Mouse (Mus musculus) Patski (cell line): ENCODE data around the gene Ovol1. TPM values are rescaled to one million over a fixed set of nuclear protein-coding genes. Genes with fewer than 3 reads are reported as not detected.
A peak's percentile ranks its signal among the peaks of the same experiment; 100 is the strongest.

Source experiments
- ATAC-seq: fragments of 100-300 bp; one replicate; pipeline ENCODE4 v1.8.0; 2021
- CTCF ChIA-PET: fragments of 350-600 bp; sonication (Branson Sonifier 250); formaldehyde crosslinking; loops from one replicate; lab custom pipeline; 2022; ENCODE audit warnings: inconsistent platforms; lab: Charles Lee
- POLR2A ChIA-PET: fragments of 350-600 bp; sonication (Branson Sonifier 250); formaldehyde crosslinking; loops from one replicate; lab custom pipeline; 2022; ENCODE audit warnings: antibody characterized with exemption, inconsistent platforms; lab: Charles Lee
- DNase-seq: peaks from one replicate; pipeline ENCODE4 v3.0.0-alpha.2; 2011; ENCODE audit warnings: low read depth, low spot score
- H3K27me3 ChIP-seq: fragments of 371-371 bp; one replicate; pipeline ENCODE4 v1.5.1; 2021
- CTCF ChIP-seq: fragments of 100-300 bp; IDR thresholded peaks from one replicate; pipeline ENCODE4 v1.5.1; 2021
- in situ Hi-C: fragments of 300-500 bp; cut with MboI; formaldehyde crosslinking; loops from 3 replicates; pipeline ENCODE4 v1.11.1; 2018; ENCODE audit warnings: low pct_unique_long_range_greater_than_20kb, mixed read lengths
- polyA plus RNA-seq: library from polyadenylated mRNA; unstranded; gene quantifications from one replicate; pipeline ENCODE4 v1.2.3, GENCODE M21; 2021

Gene Ovol1
- polyA plus RNA-seq, 1 experiment from 2014 or later = 0.08 TPM

- POLR2A ChIA-PET = interaction anchor here (1.5 kb wide), 1 partner anchor 14 kb away, joined by 4 read pairs; no protein-coding TSS in a partner anchor
- H3K27me3 ChIP-seq = peaks cover 2% of the 10 kb centered on the region
- ATAC-seq (no peak), DNase-seq (no peak)
- in situ Hi-C loops = loop anchor here (10.0 kb wide), 1 partner anchor 252 kb away; no protein-coding TSS in a partner anchor
- CTCF ChIA-PET = interaction anchor here (9.4 kb wide), 1 partner anchor 36 kb away, joined by 157 read pairs; the partner anchor contains the start of gene Ap5b1
- no peak for TF ChIP-seq CTCF
Measured at GRCm38 (mm10) chr19:5532520-5532919, 27.9 kb downstream of the Ovol1 start.

DNA sequence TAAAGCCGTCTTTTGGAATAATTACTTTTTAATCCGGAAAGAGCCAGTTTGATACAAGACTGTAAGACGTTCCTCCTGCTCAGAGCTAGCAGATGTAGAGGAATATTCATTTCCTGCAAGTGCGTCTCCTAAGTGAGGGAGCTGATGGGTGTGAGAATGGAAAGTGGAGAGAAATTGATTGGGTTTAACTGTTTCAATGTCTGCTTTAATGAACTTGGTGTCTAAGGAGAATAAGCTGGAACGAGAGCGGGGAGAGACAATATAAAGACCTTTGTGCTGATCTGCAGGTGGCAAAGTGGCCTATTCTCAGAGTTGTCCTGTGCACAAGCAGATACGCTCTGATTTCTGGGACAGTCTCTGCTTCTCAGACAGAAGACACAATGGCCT is 30.3 kb downstream of the Ovol1 start:
- CTCF ChIA-PET = interaction anchor here (0.7 to 9.4 kb wide), 12 partner anchors 9 to 73 kb away, joined by 3 to 157 read pairs (median 4); partner anchors contain the start of genes Ap5b1 and Mus81
- ATAC-seq = no peak
- POLR2A ChIA-PET = interaction anchor here (0.6 to 2.2 kb wide), 7 partner anchors 29 to 282 kb away, joined by 3 to 7 read pairs (median 3); partner anchors contain the start of gene Ovol1
- no peak for TF ChIP-seq CTCF
- H3K27me3 ChIP-seq = no peaks in the 10 kb centered on the region
- in situ Hi-C loops = loop anchor here (10.0 kb wide), 1 partner anchor 255 kb away; no protein-coding TSS in a partner anchor
- no peak for DNase-seq

DNA sequence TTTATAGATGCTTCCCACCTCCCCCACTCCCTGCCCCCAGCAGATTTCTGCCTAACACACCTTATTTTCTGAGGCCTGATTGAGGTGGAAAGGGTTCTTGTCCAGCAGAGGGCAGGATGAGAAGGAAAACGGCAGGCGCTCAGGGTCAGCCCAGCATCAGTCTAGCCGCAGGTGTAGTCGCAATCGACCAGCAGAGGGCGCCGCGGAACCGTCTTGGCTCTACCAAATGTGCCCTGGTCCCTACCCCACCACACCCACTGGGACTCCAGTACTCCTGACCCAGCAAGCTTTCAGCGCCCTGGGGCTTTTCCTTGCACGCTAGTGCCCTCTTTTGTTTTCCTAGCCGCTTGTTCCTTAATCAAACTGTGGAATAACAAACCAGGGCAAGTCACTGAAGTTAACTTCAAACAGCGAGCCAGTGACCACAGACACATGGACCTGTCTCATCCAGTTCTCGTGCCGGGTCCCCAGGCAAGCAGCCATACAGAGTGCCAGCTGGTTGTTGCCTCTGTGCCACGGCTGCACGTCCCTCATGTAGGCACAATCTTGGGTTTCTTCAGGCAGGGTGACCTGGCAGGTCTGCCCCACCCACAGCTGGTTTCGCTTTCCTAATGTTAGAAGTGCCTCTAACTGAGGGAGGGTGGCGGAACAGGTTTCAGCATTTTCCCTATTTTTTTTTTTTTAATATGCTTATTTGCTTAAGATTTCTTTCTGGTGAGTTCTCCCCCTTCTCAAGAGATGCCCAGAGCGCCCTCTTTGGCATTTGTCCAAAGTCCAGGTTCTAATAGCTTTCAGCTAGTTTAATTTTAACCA is 30.9 kb downstream of the Ovol1 start:
- in situ Hi-C loops = loop anchor here (10.0 kb wide), 1 partner anchor 255 kb away; no protein-coding TSS in a partner anchor
- peak; percentile 91 for ATAC-seq
- POLR2A ChIA-PET = interaction anchor here (0.6 to 2.2 kb wide), 7 partner anchors 29 to 282 kb away, joined by 3 to 7 read pairs (median 4); partner anchors contain the start of genes Ehbp1l1 and Ovol1
- peak; percentile 100 for TF ChIP-seq CTCF
- no peaks in the 10 kb centered on the region for H3K27me3 ChIP-seq
- DNase-seq = peak; percentile 87
- CTCF ChIA-PET = interaction anchor here (0.7 to 9.4 kb wide), 21 partner anchors 10 to 202 kb away, joined by 3 to 157 read pairs (median 4); partner anchors contain the start of genes 1700020D05Rik, Ap5b1 and Mus81

GRCm38 (mm10) chr19:5525204-5525603 is 35.2 kb downstream of the Ovol1 start:
- no peak for DNase-seq
- no peak for ATAC-seq
- CTCF ChIA-PET = no interaction called here
- no peaks in the 10 kb centered on the region for H3K27me3 ChIP-seq
- in situ Hi-C loops = no loop called here
- no peak for TF ChIP-seq CTCF
- POLR2A ChIA-PET = interaction anchor here (0.7 kb wide), 1 partner anchor 46 kb away, joined by 4 read pairs; no protein-coding TSS in a partner anchor

- POLR2A ChIA-PET = no interaction called here
- ATAC-seq (no peak), DNase-seq (no peak)
- no peaks in the 10 kb centered on the region for H3K27me3 ChIP-seq
- in situ Hi-C loops = no loop called here
- no peak for TF ChIP-seq CTCF
- CTCF ChIA-PET = interaction anchor here (4.4 kb wide), 1 partner anchor 11 kb away, joined by 16 read pairs; no protein-coding TSS in a partner anchor
Measured at GRCm38 (mm10) chr19:5518721-5519120, 41.7 kb downstream of the Ovol1 start.

DNA sequence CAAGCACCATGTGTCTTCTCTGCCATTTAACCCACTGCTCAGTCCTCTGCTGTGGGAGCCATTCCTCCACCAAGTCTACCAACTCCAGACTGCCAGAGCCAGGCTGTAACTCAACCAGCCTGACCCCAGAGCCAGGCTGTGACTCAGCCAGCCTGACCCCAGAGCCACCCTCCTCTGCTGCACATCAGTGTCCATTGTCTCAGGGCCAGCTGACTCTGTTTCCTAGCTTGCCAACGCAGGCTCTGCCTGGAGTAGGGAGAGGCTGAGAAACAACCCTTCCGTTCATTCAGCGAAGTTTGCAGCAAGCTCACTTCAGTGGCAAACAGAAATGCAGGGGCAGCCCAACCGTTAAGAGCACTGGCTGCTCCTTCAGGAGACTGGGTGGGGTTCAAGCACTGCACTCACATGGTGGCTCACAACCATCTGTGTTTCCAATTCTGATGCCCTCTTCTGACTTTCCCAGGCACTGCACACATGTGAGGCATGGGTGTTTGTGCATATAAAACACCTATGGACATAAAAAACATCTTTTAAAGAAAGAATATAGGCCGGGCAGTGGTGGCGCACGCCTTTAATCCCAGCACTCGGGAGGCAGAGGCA is 43.4 kb downstream of the Ovol1 start:
- no peaks in the 10 kb centered on the region for H3K27me3 ChIP-seq
- ChIA-PET CTCF (no interaction called here), POLR2A (no interaction called here)
- in situ Hi-C loops = no loop called here
- DNase-seq = no peak
- no peak for ATAC-seq
- TF ChIP-seq CTCF = no peak

GRCm38 (mm10) chr19:5515840-5516777 is 44.3 kb downstream of the Ovol1 start:
- POLR2A ChIA-PET = no interaction called here

GRCm38 (mm10) chr19:5513005-5513349 is 47.5 kb downstream of the Ovol1 start:
- in situ Hi-C loops = no loop called here
- ATAC-seq = no peak
- POLR2A ChIA-PET = interaction anchor here (0.5 kb wide), 1 partner anchor 42 kb away, joined by 3 read pairs; no protein-coding TSS in a partner anchor
- DNase-seq = no peak
- no peaks in the 10 kb centered on the region for H3K27me3 ChIP-seq
- CTCF ChIA-PET = no interaction called here
- no peak for TF ChIP-seq CTCF

More at GRCm38 (mm10) chr19:5515840-5516777, 44.3 kb downstream of the Ovol1 start:
- TF ChIP-seq CTCF = peak; percentile 53
- in situ Hi-C loops = no loop called here
- CTCF ChIA-PET = no interaction called here
- no peaks in the 10 kb centered on the region for H3K27me3 ChIP-seq
- DNase-seq = no peak
- no peak for ATAC-seq

DNA sequence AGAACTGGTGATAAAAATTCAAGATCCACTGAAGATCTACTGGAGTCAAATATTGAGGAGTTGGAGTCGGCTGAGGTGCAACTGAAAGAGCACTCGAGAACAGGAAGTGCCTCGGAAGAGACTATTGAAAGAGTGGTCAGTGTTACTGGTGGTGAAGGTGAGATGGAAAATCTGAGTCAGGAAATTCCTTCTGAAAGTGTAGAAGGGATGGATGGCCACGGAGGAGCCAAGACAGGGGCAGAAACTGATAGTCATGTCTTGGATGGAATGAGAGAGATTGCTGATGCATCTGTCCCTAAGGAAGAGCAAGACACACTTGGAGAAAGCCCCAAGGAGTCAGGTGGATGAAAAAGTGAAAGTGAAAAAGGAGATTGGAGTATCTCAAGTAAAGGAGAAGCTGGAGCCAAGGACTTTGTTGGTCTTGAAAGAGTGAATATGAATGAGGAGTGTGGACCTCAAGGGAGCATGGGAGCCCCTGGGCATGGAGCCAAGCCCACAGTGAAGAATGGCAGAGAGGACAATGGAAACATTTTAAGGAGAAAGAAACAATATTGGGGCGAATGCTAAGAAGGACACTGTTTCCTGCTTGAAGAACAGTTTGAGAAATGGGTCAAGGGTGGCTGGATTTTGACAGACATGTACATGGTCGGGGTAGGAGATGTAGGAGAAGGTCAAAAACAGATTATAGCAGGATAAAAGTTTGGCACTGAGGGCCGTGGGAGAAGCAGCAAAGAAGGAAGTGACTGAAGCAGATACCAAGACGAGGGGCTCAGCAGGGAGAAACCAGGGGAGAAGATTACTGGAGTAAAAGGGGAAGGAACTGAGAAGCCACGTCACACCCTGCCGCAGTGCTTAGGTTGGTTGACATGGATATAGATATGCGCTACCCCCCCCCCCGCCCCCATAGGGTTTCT is 48.1 kb downstream of the Ovol1 start:
- DNase-seq (no peak), ATAC-seq (no peak)
- ChIA-PET POLR2A (interaction anchor here (0.5 to 0.9 kb wide), 2 partner anchors 9 to 42 kb away, joined by 3 to 4 read pairs; no protein-coding TSS in a partner anchor), CTCF (interaction anchor here (1.0 kb wide), 1 partner anchor 18 kb away, joined by 4 read pairs; no protein-coding TSS in a partner anchor)
- H3K27me3 ChIP-seq = no peaks in the 10 kb centered on the region
- in situ Hi-C loops = no loop called here
- TF ChIP-seq CTCF = no peak
